Mouse (Mus musculus): ENCODE data around the gene Hoxc5. TPM values are rescaled to one million over a fixed set of nuclear protein-coding genes. Genes with fewer than 3 reads are reported as not detected.
A peak's percentile ranks its signal among the peaks of the same experiment; 100 is the strongest.

Hoxc5 gene
- polyA plus RNA-seq, 1 experiment from 2014 or later, result 18.8 TPM

- no peak for ATAC-seq (ENCODE audit: low read depth)
- H3K36me3 ChIP-seq, result no peaks in the 10 kb centered on the region
- H3K9me3 ChIP-seq, result no peaks in the 10 kb centered on the region
- no peaks in the 10 kb centered on the region for H3K27me3 ChIP-seq
- peak overlapping the region; percentile 95 for H3K27ac ChIP-seq (replicated peaks)
- H3K4me2 ChIP-seq, result peak overlapping the region; percentile 67
- no peak overlapping the region for H3K4me3 ChIP-seq
- peaks cover 90% of the 10 kb centered on the region for H3K4me1 ChIP-seq (replicated peaks)
- 2% methylated on average over 2 of the region's 2 CpGs for WGBS
- peak overlapping the region; percentile 85 for H3K9ac ChIP-seq
Measured at GRCm38 (mm10) chr15:103061988-103062387, 94.7 kb downstream of the Hoxc5 start.

GRCm38 (mm10) chr15:103065642-103066041 lies 98.4 kb downstream of the Hoxc5 start:
- no peak overlapping the region for H3K4me3 ChIP-seq
- H3K9me3 ChIP-seq, result no peaks in the 10 kb centered on the region
- peaks cover 93% of the 10 kb centered on the region for H3K4me1 ChIP-seq (replicated peaks)
- peak; percentile 36; the same call in 1 of the 2 replicates for ATAC-seq (ENCODE audit: low read depth)
- peak overlapping the region; percentile 52 for H3K27ac ChIP-seq (replicated peaks)
- no peaks in the 10 kb centered on the region for H3K27me3 ChIP-seq
- no peak overlapping the region for H3K4me2 ChIP-seq
- no peak overlapping the region for H3K9ac ChIP-seq
- WGBS, result 12% methylated on average over 7 of the region's 7 CpGs
- no peaks in the 10 kb centered on the region for H3K36me3 ChIP-seq

MicroRNA genes within 50 kb of the gene (microRNA counts, 519-probe panel; counts per million panel counts)
- microRNA mmu-miR-615-3p (3,724 counts per million, percentile 56 among the panel's probes with 10 or more counts), microRNA mmu-miR-615-5p (not detected)

Small RNAs within 50 kb of the gene (microRNA-seq; reads per million reads assigned to microRNA genes)
- gene Mir196a-2, result 1,496 reads per million, percentile 84 among the genes with 10 or more reads in this experiment
- 9,830 reads per million, percentile 96 among the genes with 10 or more reads in this experiment for gene Mir615

Other genes with a start within 250 kb of the Hoxc5 start
- gene Calcoco1, start 245.3 kb upstream of the Hoxc5 start, polyA plus RNA-seq (2015; fragmentation: Nextera tagmentation; extraction: Ambion mirVana), result 35.7 and 41.9 TPM in 2 replicates
- gene Hoxc13, start 46.3 kb upstream of the Hoxc5 start, polyA plus RNA-seq (2015; fragmentation: Nextera tagmentation; extraction: Ambion mirVana), result 4.9 and 8.4 TPM in 2 replicates
- 7.8 and 12.0 TPM in 2 replicates for gene Hoxc12, start 30.7 kb upstream of the Hoxc5 start, polyA plus RNA-seq (2015; fragmentation: Nextera tagmentation; extraction: Ambion mirVana)
- gene Hoxc11, start 13.0 kb upstream of the Hoxc5 start, polyA plus RNA-seq (2015; fragmentation: Nextera tagmentation; extraction: Ambion mirVana), result 2.6 and 3.8 TPM in 2 replicates
- gene Hoxc10, start 647 bp upstream of the Hoxc5 start, polyA plus RNA-seq (2015; fragmentation: Nextera tagmentation; extraction: Ambion mirVana), result 58.5 and 92.4 TPM in 2 replicates
- gene Hoxc9, start 9.0 kb downstream of the Hoxc5 start, polyA plus RNA-seq (2015; fragmentation: Nextera tagmentation; extraction: Ambion mirVana), result 40.9 and 43.4 TPM in 2 replicates
- gene Hoxc8, start 23.2 kb downstream of the Hoxc5 start, polyA plus RNA-seq (2015; fragmentation: Nextera tagmentation; extraction: Ambion mirVana), result 75.8 and 85.5 TPM in 2 replicates
- 46.8 and 51.1 TPM in 2 replicates for gene Hoxc6, start 30.8 kb downstream of the Hoxc5 start, polyA plus RNA-seq (2015; fragmentation: Nextera tagmentation; extraction: Ambion mirVana)
- gene Hoxc4, start 51.5 kb downstream of the Hoxc5 start, polyA plus RNA-seq (2015; fragmentation: Nextera tagmentation; extraction: Ambion mirVana), result 40.2 and 49.9 TPM in 2 replicates
- 36.1 and 41.0 TPM in 2 replicates for gene Smug1, start 199.6 kb downstream of the Hoxc5 start, polyA plus RNA-seq (2015; fragmentation: Nextera tagmentation; extraction: Ambion mirVana)